Mouse (Mus musculus) adrenal gland, postnatal 4 days (tissue): ENCODE results near the gene Anxa5. TPM values are rescaled to one million over a fixed set of nuclear protein-coding genes. Genes with fewer than 3 reads are reported as not detected.

Experiments used
- DNase-seq, 2 experiments: peaks; one replicate each; pipeline ENCODE4 v3.0.0; 2021 to 2022; ENCODE audit warnings: low spot score in 2 of 2, mixed read lengths in 2 of 2
- long read RNA-seq, 2 experiments: library from polyadenylated mRNA; stranded (forward); transcript quantifications; one replicate each; pipeline ENCODE4 v2.0.0; 2021
- total RNA-seq, 2 experiments: library from RNA; stranded (reverse); gene quantifications; 2 replicates each; pipeline ENCODE4 v1.2.3; 2021

Anxa5 gene
- total RNA-seq: 100 to 1,000 TPM; 338 to 365 TPM
- long read RNA-seq, experiment 1, transcript Anxa5-201 (13 exons, 1,731 nt): major isoform, 302 of 327 reads
- long read RNA-seq, experiment 1, partial matches to known transcripts: 15 of 327 reads
- long read RNA-seq, experiment 1, other reads (novel, unspliced or antisense): 8 of 327 reads
- long read RNA-seq, experiment 2, transcript Anxa5-201 (13 exons, 1,731 nt): major isoform, 663 of 686 reads
- long read RNA-seq, experiment 2, partial matches to known transcripts: 10 of 686 reads
- long read RNA-seq, experiment 2, other reads (novel, unspliced or antisense): 13 of 686 reads

DNA sequence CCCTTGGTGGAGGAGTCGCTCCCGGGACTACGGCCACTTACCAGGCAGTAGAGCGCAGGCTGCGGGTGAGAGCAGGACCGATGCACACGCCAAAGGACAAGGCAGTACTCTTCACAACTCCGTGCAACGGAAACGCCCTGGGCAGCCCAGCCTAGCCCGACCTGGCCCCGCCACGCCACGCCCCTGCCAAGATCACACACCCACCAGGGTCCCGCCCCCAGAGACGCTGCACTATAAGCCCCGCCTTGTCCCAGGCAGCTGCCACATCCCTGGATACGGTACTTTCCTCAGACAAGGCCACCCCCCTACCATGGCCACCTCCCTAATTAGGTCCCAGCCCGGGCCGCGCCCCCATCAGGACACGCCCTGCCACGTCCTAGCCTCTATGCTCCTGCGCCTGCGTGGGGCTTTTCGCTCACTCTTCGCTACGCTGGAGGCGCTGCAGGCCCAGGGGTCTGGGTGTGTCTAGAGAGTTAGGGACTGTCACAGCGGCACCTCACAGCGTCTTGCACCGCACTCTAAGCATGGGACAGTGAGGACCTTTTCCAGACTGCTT is at the start of gene Anxa5, which contains the start of gene 1810062G17Rik:
Gene Anxa5 (minus strand): TSS at position 363 of the 556 bp plus-strand sequence.
Gene 1810062G17Rik (plus strand): TSS at position 406 of the 556 bp plus-strand sequence.
- peak; percentile 87 to 96 for DNase-seq

DNA sequence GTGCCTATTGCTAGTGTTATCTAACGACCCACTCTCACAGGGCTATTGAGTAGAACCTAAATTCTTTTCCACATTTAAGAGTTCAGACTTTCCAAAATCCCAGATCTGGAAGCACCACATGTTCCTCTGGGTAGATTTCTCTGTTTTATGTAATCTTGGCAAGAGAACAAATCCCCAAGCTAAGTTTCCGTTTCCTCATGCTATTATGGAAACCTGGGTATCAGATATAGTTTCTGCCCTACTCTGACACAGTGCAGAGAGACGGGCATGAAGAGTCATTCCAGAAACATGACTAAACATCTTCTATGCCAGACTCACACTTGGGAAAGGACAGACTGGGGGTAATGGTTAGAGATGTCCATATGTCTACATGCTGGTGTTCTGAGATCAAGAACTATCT is 48.8 kb upstream of the Anxa5 start:
- no peak for DNase-seq

DNA sequence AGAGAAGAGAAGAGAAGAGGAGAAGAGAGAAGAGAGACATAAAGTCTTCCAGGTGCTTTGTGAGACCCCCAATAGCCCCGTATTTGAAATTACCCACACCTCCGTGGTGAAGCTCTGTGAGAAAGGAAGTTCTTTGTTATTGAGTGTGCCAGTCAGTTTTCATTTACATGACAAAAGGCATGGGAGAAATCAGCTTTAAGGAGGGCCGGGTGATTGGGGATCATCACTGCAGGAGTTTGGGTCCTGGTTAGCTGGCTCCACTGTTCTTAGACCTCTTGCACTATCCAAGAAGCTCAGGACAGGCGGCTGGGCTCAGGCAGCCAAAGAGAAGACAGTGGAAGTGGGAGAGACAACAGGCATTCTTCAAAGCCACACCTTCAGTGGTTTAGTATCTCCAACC is 46.4 kb upstream of the Anxa5 start:
- DNase-seq: no peak

DNA sequence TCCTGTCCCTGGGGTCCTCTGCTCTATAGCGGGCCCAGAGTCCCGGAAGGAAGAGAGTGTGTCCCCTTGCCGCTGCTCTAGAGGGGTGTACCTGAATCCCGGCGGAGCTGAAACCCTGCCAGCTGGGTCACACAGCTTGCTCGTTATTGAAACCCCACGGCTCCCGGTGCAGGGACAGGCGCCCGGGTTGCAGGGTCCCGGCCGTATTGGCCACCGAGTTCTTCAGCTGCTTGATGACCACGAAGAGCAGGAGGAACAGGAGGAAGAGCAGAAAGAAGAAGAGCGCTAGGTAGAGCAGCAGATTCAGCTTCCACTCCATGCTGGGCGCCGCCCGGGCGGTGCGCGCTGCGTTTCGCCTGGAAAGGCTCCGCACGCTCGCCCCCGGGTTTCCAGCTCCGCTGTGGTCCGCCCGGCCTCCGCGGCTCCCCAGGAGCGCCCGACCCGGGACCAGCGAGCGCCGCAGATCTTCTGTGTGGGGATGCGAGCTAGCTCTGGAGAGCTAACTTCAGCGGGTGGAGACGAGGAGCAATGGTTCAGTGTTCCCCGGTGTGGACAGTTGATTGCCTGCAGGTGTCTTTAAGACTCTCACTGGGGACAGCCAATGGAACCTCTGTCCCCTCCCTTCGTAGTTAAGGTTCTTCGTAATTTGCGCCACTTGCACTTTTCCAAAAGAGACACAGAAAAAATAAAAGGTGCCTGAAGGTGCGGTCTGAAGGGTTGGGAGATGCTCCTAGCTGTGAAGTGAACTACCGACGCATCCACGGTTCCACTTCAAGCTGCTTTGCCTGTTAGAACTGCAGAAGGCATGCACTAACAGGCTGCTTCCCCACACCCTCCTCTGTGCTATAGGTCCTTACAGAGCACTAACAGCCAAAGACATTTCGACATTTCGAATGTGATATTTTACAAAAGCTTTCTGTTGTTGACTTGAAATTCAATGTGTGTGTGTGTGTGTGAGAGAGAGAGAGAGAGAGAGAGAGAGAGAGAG is 45.7 kb upstream of the Anxa5 start, which contains the start of gene Gm11549:
Gene Gm11549 (minus strand): TSS at position 741 of the 988 bp plus-strand sequence.
- no peak for DNase-seq

DNA sequence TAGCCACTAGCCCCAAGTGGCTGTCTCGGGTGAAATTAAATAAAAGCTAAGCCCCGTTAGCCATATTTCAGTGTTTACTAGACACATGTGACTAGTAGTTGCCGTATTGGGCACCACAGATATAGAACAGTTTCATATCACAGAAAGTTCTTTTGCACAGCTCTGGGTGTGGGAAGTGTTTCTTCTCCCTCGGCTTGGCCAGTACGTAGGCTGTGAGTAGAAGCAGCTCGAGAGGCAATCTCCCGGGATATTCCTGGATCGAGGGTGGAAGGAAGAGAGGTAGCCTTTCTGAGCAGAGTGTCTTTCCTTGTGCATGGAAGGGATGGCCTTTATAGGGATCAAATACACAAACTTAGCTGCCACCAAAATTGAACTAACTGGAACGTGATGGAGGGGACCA is 40.5 kb upstream of the Anxa5 start:
- DNase-seq: no peak

DNA sequence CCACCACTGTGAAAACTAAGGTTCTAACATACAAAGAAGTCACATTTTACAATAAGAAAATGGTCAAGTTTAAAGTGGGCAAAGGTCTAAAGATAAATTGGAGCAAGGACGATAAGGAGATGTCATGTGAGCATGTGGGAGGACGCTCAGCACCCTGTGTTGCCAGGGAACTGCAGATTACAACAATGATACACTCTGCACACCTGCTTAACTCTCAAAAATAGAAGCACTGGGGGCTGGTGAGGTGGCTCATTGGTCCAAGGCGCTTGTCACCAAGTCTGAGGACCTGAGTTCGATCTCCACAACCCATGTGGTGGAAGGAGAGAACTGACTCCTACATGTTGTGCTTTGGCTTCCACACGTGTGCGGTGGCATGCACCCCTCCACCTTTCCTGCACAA is 35.8 kb upstream of the Anxa5 start:
- no peak for DNase-seq

DNA sequence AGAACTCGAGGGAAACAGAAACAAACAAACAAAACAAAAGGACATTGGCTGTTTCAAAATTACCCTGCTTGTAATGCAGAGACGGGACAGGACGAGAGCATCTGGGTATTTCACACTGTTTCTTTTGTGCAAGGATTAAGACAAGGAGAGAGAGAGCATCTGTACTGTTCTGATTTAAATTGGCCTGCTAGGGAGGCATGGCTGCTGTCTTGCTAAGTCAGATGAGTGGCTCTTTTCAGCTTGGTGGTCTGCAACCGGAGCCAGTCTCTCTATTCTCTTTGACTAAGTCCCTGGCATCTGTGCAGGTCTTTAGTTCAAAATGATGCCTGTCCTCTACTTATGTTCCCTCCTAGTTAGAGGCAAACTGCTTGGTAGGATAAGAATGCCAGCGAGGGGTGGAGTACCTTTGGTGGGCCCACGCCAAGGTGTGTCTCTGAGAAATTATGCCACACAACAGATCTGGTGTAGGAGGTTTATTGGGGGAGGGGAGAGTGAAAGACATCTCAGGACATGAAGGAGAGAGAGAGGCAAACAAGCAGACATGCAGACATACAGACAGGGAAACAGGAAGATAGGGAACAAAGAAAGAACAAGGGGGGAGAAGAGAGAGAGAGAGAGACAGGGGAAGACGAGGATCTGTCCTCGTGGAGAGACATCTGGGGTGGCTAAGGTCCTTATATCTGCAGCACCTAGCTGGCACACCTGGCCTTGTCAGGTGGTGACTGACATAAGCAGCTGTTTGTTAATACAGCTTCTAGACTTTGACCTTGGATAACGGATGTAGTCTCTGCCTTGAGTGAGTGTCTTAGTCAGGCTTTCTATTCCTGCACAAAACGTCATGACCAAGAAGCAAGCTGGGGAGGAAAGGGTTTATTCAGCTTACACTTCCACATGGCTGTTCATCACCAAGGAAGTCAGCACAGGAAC is 30.4 kb upstream of the Anxa5 start:
- DNase-seq: no peak

DNA sequence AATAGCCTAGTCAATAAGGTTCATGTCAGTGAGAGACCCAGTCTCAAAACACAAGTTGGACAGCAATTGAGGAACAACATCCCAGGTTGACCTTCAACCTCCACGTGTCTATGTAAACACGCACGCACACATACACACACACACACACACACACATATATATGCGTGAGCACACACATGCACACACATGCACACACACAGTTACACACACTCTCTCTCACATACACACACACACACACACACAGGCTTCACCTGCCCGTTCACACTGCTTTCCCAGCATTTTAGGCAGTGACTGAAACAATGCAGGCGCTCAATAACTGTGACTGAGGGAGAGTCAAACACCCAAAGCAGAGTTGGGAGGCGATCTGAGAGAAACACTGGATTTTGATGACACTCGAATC is 29.6 kb upstream of the Anxa5 start:
- DNase-seq: no peak

DNA sequence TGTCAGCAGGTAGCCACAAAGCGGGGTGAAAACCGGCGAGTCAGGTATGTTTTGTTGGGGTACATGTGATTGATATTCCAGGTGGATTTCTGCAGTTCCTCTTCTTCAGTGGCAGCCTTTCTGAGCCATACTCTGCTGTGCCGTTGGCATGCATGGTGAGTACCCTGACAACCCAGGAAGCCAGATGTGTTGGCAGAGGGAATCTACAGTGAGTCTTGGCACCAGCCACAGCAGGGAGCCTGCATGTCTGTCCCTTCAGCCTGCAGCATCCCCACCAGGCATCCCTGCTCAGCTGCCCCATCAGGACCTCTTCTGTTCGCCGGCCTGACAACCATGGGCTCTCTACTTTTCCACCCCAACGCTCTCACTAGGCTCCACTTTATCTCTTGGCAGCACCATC is 25.9 kb upstream of the Anxa5 start:
- DNase-seq: no peak

DNA sequence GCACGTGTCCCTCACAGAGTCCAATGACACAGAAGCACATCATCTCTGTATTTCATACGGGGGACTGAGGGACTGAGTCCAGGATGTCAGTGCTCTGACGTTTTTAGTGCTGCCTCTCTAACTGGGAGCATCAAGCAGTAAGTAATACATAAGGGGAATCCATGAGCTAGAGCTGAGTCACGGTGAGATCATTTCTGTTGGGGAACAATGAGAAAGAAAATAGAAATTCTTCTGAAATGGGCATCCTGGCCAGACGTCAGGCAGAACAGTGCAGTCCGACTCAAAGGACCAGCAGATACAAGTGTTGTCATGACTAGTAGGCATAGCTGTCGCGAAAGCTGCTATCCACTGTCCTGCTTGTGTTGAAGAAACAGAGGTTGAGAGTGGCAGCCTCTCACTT is 25.3 kb upstream of the Anxa5 start:
- no peak for DNase-seq

DNA sequence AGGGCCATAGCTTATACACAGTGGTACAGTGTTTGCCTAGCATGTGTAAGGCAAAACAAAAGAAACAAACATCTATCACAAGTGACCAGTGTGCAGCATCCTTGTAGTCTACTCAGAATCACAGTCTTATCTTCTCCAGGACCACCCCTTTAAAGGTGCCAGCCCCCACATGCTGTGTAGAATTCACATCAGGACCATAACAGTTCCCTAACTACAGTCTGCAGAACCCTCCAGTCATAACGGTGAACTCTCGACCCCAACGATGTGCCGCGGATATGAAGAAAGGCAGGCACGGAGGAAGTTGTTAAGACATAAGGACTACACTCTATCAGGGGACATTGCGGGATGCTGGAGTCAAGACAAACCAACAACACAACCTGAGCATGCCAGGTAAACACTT is 23.7 kb upstream of the Anxa5 start:
- DNase-seq: no peak

DNA sequence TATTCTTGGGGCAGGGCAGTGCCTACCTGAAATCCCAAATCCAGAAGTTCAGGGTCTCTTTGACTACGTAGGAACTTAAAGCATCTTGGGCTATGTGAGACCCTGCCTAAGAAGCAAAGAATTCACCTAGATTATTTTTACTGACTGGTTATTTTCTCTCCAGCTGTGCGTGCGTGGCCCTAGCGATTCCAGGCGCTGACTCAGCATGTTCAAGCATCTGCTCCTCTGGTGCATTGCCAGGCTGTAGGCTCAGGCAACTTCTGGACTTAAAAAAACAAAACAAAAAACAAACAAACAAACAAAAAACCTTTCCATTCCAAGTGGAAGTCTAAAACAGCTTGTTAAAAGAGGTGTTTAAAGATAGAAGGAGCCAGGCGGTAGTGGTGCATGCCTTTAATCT is 22.5 kb upstream of the Anxa5 start:
- DNase-seq: no peak

DNA sequence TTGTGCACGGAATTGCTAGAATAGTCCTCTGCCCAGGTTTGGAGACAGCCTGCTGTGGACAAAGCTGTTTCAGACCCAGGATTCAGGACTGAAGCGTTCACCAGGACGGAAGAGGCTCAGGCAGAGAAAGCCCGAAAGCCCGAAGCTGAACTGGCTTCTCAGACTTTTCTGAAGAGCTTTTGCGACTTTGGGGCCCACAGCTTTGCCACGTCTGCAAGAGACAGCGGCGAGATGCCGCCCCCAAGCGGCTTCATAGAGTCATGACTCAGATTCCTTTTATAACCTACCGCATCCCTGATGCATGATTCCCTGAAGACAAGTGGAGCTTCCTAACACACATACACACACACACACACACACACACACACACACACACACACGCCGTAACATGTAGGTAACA is 21.1 kb upstream of the Anxa5 start:
- peak in 1 of 2 experiments; percentile 48 for DNase-seq

DNA sequence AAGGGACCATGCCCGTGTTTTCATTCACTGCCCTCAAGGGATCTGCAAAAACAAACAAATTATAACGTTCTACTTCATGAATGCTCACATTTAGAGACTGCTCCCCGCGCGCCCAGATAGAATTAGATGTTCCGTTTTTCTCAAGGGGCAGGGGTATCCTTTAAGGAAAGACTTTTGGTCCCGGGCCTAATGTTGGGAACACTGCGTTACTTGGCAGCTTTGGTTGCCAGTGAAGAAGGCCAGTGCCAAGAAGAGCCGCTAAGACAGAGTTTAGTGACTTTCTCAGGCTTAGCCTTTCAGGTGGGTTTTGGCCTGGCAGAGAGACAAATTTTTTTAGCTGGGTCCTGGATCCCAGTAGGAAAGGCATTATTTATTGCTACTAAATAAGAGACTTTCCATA is 20.6 kb upstream of the Anxa5 start:
- no peak for DNase-seq

DNA sequence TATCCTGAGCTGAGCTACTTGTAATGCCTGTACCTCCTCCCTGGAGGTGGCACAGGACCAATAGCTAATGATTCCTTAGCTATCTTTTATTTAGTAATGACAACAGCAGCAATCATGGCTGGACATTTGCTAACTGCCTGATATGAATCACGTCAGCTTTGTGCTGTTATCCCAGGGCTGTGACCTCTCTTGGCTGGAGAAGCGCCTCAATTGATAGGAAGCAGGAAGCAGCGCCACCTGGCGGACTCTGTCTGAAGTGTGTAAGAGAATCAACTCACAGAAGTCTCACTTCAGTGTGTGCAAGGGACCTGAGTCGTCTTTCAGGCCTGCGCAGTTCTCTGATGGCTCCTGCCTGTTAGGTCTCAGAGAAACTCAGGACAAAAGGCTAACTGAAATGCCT is 19.7 kb upstream of the Anxa5 start:
- DNase-seq: peak; percentile 77 to 80

DNA sequence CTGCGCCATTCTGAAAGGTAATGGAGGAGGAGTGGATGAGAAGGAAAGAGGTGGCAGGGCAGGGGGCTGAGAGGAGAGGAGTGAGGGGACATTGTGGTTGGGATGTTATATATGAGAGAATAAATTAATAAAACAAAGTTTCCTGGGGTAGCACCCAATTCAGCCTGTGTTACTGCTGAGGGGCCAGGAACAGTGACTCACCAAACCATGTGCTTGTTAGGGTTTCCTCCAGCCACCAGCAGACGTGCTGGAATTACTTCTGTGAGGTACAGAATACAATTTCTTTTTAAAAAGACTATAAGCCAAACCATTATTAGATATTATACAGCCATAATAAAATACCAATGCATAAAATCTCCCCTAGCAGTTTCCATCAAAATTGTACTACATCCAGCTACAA is 18.9 kb upstream of the Anxa5 start:
- no peak for DNase-seq

DNA sequence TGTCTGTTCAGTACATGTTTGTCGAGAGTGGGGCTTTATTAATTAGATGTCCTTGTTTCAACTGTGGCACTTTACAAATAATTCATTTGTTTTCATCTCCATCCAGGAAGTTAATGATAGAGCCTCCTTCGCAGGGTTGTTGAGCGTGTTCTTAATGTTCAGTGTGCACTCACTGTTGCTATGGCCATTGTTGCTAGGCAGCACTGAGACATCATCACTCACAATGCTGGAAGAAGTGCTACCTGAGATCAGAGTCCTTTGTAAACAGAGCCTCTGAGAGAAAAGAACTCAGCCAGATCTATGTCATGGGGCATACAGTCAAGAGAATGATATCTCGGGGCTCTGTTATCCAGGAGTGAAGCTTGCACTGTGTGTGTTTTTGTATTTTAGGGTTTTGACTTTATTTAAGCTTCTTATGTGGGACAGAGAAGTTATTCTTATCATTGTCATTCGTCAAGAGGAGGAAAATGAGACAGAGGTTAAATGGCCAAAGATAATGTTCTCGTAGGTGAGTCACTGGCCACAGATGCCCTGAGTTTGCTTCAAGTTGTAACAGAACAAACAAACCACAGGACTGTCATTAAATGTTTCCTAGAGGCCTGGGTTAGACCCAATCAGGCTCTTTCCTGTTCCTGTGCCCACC is 18.1 kb upstream of the Anxa5 start:
- no peak for DNase-seq

DNA sequence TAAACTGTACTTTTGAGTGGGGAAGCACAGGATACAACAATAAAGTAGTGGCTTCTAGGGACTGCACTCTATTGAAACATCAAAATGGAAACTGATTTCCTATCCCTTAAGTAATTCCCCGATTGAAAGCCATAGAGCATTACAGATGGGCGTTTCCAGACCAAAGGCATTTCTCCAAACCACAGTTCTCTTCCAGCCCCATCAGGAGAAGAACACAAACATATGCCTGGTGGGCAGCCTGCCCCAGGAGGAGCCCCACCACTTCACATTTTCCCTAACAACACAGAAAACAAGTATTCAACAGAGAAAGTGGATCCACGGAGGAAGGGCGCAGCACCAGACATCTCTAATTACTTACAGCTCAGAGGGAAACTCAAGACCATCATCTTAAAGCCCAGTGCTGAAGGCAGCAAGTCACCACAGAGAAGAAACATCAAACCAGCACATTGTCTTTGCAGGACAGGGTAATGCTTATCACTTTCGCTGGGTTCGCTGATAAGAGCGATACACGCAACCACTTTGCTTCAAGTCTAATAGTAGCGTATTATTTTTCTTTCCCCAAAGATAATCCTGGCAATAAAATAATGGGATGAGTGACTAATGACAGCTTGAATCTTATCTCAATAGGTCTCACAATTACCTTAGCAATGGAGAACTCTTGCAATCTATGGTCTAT is 17.2 kb upstream of the Anxa5 start:
- no peak for DNase-seq

DNA sequence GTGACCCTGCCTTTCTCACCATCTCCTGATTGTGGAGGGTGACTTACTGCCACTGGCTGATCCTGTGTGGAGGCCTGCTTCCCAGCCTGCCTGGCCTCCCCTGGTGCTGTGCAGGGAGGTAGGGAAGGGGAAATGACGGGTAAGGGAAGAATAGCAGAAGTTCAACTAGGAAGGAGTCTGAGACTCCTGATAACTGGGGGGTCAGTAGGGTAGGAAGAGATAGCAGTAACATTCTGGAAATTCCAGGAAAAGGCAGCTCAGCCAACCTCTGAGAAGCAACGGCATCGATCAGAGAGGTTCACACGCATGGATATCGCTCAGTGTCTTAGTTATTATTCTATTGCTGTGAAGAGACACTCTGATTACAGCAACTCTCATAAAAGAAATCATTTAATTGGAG is 15.8 kb upstream of the Anxa5 start:
- no peak for DNase-seq

DNA sequence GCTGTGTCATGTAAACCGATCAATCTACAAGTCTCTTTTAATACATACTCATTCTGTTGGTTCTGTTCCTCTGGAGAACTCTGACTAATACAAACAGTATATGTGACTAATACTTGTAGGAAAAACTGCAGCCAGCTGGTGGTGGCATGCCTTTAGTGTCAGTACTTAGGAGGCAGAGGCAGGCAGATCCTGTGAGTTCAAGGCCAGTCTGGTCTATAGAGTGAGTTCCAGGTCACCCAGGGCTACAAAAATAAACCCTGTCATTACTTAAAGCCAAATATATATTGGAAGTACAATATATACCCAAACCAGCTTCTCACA is 13.9 kb upstream of the Anxa5 start:
- no peak for DNase-seq
